Mouse (Mus musculus) forebrain, embryonic 13.5 days (tissue): ENCODE measurements around the gene Pdf. TPM values are rescaled to one million over a fixed set of nuclear protein-coding genes. Genes with fewer than 3 reads are reported as not detected.

Experiments used
- ATAC-seq: fragments of 200-750 bp; cut with Nextera tagmentation; 2 replicates; pipeline ENCODE4 v1.8.0; 2017
- H3K27ac ChIP-seq: fragments of 300-500 bp; sonication (generic); 2 replicates; pipeline ENCODE4 v1.5.1; 2015; ENCODE audit warnings: inconsistent platforms, mild to moderate bottlenecking, moderate library complexity
- H3K27me3 ChIP-seq: fragments of 300-500 bp; sonication (generic); 2 replicates; pipeline ENCODE4 v1.6.1; 2015; ENCODE audit warnings: mild to moderate bottlenecking, inconsistent platforms
- H3K36me3 ChIP-seq: fragments of 300-500 bp; sonication (generic); 2 replicates; pipeline ENCODE4 v1.6.1; 2015; ENCODE audit warnings: mild to moderate bottlenecking, inconsistent platforms; ENCODE audit not compliant: poor library complexity, severe bottlenecking
- H3K4me1 ChIP-seq: fragments of 300-500 bp; sonication (generic); 2 replicates; pipeline ENCODE4 v1.6.1; 2015; ENCODE audit warnings: inconsistent platforms
- H3K4me2 ChIP-seq: fragments of 300-500 bp; sonication (generic); 2 replicates; pipeline ENCODE4 v1.6.1; 2015; ENCODE audit warnings: inconsistent platforms, mild to moderate bottlenecking, moderate library complexity
- H3K4me3 ChIP-seq: fragments of 300-500 bp; sonication (generic); 2 replicates; pipeline ENCODE4 v1.5.1; 2015; ENCODE audit warnings: mild to moderate bottlenecking, inconsistent platforms
- H3K9ac ChIP-seq: fragments of 300-500 bp; sonication (generic); 2 replicates; pipeline ENCODE4 v1.6.1; 2015; ENCODE audit warnings: mild to moderate bottlenecking, inconsistent platforms
- H3K9me3 ChIP-seq: fragments of 300-500 bp; sonication (generic); replicated peaks from 2 replicates; pipeline ENCODE4 v1.6.1; 2016; ENCODE audit warnings: inconsistent platforms
- WGBS: fragments of 180-500 bp; shearing (Covaris S2); methylation state at CpG from one replicate; pipeline ENCODE4 v1.1.7; 2015; 5-methylcytosine and 5-hydroxymethylcytosine counted together
- polyA plus RNA-seq: library from polyadenylated mRNA; unstranded; fragments of >200 nt; fragmentation: Nextera tagmentation; extraction: Ambion mirVana; gene quantifications from 2 replicates; pipeline ENCODE4 v1.2.1, GENCODE M21; 2015

The Pdf gene
- polyA plus RNA-seq: 32.0 and 36.7 TPM in 2 replicates

DNA sequence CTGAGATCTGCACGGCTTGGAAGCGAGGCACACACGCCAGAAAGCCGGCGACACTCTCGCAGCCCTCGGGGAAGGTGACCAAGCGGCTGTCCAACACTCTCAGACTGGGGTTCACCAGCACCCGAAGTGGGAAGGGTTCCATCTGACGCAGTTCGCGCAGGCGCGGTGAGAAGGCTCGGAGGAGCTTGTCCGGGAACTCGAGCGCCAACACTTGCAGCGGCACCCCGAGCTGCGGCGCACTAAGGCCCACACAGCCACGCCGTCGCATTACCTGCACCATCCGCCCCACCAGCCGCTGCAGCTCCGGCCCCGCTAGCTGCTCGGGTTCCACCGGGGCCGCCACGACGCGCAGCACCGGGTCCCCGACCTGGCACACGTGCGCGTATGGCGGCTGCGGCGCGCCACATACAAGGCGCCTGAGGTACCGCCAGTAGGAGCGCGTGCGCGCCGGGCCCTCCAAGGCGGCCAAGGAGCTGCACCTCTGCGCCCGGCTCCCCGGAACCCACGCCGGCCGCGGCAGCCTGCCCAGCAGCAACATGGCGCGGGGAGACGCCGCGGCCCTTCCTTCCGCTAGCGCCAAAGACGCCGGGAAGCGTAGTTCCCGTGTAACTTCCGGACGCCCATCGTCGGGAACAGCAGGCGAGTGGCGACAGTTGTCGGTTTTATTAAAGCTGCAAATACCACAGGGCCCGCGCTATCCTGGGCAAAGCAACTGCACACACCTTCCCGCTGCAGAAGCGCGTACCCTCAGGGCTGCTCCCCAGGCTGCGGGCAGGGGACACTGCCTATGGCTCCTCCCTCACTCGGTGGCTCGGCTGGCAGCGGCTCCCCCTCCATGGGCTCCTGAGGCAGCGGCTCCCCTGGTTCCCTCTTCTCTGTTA, at the start of gene Pdf:
Gene Pdf (minus strand): TSS at position 554 of the 881 bp plus-strand sequence.
- H3K4me3 ChIP-seq: peak within 1 kb of the TSS; percentile 81
- ATAC-seq: peak; percentile 87
- peaks cover 83% of the 10 kb centered on the region for H3K36me3 ChIP-seq
- H3K27me3 ChIP-seq: no peaks in the 10 kb centered on the region
- peaks cover 26% of the 10 kb centered on the region for H3K4me1 ChIP-seq
- H3K27ac ChIP-seq: peak within 1 kb of the TSS; percentile 90
- no peaks in the 10 kb centered on the region for H3K9me3 ChIP-seq
- peak within 1 kb of the TSS; percentile 84 for H3K9ac ChIP-seq
- peak within 1 kb of the TSS; percentile 94 for H3K4me2 ChIP-seq
- under 1% methylated on average over 87 of the region's 87 CpGs for WGBS

DNA sequence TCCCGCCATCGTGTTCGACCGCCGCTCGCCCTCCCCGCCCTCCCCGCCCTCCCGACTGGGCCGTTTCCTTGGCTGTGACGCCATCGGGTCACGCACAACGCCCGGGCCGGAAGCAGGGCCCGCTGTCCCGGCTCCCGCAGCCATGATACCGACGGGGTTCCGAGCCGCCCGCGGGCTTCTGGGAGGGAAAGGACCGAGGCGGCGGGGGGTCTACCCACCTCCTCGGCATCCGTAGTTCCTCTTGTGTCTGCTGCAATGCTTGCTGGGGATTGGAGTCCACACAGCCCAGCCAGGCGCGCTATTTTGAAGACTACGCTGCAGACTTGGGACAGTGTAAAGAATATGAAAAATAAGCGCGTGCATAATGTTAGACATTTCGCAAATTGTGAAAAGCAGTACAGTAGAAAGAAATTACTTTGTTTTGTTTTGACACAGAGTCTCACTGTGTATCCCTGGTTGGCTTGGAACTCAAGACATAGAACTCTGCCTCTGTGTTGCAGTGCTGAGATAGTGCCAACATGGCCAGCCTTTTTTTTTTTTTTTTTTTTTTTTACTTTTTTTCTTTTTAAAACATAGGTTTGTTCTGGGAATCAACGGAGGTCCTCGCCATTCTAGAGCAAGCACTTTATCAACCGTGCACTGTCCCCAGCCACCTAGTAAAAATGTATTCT, 48.1 kb upstream of the Pdf start, which contains the start of gene Terf2:
Gene Terf2 (minus strand): TSS at position 182 of the 671 bp plus-strand sequence.
- peak within 1 kb of the TSS; percentile 89 for H3K9ac ChIP-seq
- H3K27me3 ChIP-seq: no peaks in the 10 kb centered on the region
- peak; percentile 98 for ATAC-seq
- H3K9me3 ChIP-seq: no peaks in the 10 kb centered on the region
- H3K4me3 ChIP-seq: peak within 1 kb of the TSS; percentile 91
- peaks cover 25% of the 10 kb centered on the region for H3K4me1 ChIP-seq
- peak within 1 kb of the TSS; percentile 85 for H3K27ac ChIP-seq
- peaks cover 26% of the 10 kb centered on the region for H3K36me3 ChIP-seq
- WGBS: 4% methylated on average over 39 of the region's 39 CpGs
- peak within 1 kb of the TSS; percentile 71 for H3K4me2 ChIP-seq

DNA sequence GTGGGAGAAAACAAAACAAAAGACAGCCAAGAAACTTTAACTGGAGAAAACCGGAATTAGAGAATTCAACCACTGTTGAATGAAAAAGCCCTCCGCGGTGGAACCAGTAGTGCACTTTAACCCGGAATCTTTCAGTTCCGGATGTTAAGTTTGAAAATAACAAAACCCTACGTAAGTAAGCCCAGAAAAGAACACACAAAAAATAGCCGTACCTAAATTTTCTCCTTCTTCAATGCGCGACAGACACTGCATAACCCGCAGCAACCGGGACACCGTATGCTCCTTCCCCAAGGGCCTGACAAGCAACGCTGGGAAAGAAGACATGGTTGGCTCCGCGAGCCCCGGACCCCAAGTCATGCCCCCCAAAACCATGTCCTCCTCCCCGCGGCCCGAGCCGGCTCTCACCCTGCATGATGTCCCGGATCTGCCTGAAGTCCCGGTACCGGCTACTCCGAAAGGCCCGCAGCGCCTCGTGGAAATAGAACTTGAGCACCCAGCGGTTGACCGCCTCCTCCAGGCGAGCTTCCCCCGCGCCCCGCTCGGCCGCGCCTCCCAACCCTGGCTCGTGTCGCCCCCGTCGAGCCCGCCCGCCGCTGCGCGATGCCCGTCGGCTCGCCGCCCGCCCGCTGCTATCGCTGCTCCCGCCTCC, 47.4 kb upstream of the Pdf start:
- peaks cover 25% of the 10 kb centered on the region for H3K4me1 ChIP-seq
- peak overlapping the region; percentile 85 for H3K27ac ChIP-seq
- peak overlapping the region; percentile 89 for H3K9ac ChIP-seq
- no peaks in the 10 kb centered on the region for H3K27me3 ChIP-seq
- peak overlapping the region; percentile 91 for H3K4me3 ChIP-seq
- H3K4me2 ChIP-seq: peak overlapping the region; percentile 71
- H3K9me3 ChIP-seq: no peaks in the 10 kb centered on the region
- H3K36me3 ChIP-seq: peaks cover 33% of the 10 kb centered on the region
- under 1% methylated on average over 32 of the region's 53 CpGs for WGBS
- ATAC-seq: no peak; the same call in none of the 2 replicates

DNA sequence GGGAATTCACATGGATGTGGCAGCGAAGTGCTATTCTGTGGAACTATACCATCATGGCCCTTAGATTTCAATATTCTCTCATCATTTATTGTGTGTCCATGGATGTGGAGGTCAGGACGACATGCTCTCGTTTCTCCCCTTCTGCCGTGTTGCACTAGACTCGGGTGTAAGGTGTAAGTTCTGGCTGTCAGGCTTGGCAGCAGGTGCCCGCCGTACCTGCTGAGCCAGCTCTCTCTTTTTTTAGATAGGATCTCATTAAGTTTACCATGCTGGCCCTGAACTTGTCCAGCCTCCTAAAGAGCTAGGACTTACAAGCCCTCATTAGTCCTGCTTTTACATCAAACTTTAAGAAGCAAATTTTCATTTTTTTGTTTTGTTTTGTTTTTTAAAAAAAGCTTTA, 42.1 kb upstream of the Pdf start:
- H3K9me3 ChIP-seq: no peaks in the 10 kb centered on the region
- no peak overlapping the region for H3K27ac ChIP-seq
- H3K27me3 ChIP-seq: no peaks in the 10 kb centered on the region
- ATAC-seq: no peak
- H3K36me3 ChIP-seq: peaks cover 77% of the 10 kb centered on the region
- H3K4me3 ChIP-seq: no peak overlapping the region
- 98% methylated on average over 7 of the region's 7 CpGs for WGBS
- H3K4me2 ChIP-seq: no peak overlapping the region
- peaks cover 24% of the 10 kb centered on the region for H3K4me1 ChIP-seq
- H3K9ac ChIP-seq: no peak overlapping the region

DNA sequence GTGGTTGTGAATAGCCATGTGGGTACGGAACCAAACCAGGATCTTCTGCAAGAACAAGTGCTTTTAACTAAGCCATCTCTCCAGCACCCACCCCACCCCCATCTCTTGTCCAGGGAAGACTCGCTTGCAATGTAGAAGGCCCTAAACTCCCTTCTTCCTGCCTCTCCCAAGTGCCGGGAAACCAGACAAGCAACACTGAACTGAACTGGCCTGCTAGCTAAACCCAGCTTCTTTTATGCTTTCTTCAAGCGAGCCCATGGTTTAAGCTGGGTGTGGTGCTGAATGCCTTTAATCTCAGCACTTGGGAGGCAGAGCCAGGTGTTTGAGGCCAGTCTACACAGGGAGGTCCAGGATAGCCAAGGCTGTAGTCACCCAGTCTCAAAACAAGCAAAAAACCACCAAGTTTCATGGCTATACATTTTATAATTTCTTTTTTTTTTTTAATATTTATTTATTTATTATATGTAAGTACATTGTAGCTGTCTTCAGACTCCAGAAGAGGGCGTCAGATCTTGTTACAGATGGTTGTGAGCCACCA, 40.2 kb upstream of the Pdf start:
- H3K4me3 ChIP-seq: no peak overlapping the region
- ATAC-seq: no peak
- no peaks in the 10 kb centered on the region for H3K9me3 ChIP-seq
- peaks cover 80% of the 10 kb centered on the region for H3K36me3 ChIP-seq
- H3K4me2 ChIP-seq: no peak overlapping the region
- no peak overlapping the region for H3K27ac ChIP-seq
- 0 out of 2 replicates have a peak, but pooled peaks cover 5% of the 10 kb centered on the region for H3K4me1 ChIP-seq
- H3K27me3 ChIP-seq: no peaks in the 10 kb centered on the region
- 94% methylated on average over 5 of the region's 5 CpGs for WGBS
- no peak overlapping the region for H3K9ac ChIP-seq

DNA sequence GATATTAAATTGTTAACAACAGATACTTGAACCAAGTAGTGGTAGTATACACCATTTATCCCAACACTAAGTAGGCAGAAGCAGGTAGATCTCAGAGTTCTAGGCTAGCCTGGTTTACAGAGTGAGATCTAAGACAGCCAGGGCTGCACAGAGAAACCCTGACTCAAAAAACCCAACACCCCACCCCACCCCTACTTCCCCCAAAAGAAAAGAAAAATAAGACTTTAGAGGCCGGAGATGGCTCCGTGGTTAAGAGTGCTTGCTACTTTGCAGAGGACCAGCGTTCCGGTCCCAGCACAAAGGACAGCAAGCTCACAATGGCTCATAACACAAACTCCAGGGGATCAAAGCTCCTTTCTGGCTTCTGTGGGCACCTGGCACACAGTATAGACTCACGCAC, 37.6 kb upstream of the Pdf start:
- Histone ChIP-seq H3K4me1 (no peaks in the 10 kb centered on the region), H3K27me3 (no peaks in the 10 kb centered on the region), H3K27ac (no peak overlapping the region), H3K4me2 (no peak overlapping the region), H3K36me3 (peaks cover 82% of the 10 kb centered on the region), H3K9ac (no peak overlapping the region), H3K9me3 (no peaks in the 10 kb centered on the region), H3K4me3 (no peak overlapping the region)
- ATAC-seq: no peak
- 100% methylated on average over 5 of the region's 5 CpGs for WGBS

DNA sequence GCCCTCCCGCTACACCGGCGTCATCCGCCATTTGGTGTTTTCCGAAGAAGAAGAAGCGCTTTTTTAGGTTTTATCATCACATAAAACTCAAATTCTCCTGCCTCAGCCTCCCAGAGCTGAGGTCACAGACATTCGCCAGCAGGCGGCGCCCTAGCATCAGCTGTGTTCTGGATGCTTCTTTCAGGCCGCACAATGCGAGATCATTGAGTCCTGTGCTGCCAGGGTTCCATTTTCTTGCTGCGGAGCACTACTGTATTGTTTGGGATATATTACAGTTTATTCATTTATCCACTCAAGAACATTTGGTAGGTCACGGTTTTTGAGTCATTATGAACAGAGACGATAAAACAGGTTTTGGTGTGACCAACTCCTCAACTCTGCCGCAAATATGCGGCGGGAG, 36.9 kb upstream of the Pdf start:
- Histone ChIP-seq H3K4me2 (no peak overlapping the region), H3K4me1 (no peaks in the 10 kb centered on the region), H3K27ac (no peak overlapping the region), H3K9me3 (no peaks in the 10 kb centered on the region), H3K9ac (no peak overlapping the region), H3K27me3 (no peaks in the 10 kb centered on the region), H3K36me3 (peaks cover 82% of the 10 kb centered on the region), H3K4me3 (no peak overlapping the region)
- 95% methylated on average over 17 of the region's 17 CpGs for WGBS
- ATAC-seq: no peak

DNA sequence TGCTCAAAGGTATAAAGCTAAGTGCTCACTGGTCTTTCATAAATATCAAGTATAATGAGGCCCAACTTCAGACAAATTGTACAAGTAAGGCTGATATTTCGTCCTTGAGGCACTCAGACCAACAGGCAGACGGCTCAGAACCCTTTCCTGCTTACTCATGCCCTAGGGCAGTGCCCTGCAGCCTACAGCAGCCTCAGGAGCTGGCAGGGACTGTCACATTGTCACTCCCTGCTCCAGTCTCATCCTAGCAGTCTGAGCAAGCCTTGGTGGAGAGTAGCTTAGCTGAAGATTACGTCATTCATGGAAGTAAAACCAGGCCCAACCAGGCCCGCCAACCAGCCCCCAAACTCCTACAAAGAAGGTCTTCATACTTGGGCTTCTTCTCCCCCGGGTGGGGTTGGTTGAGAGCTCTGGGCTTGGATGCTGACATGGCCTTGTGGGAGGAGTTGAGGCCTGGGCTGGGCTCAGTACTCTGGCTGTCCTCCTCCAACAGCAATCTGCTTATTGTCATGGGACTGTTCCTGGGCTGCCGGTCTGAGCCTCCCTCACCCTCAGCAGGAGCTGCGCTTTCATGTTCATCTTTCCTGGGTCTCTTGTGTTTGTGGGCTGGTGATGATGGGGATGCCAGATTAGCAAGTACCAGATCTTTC, 27.9 kb upstream of the Pdf start:
- no peak overlapping the region for H3K27ac ChIP-seq
- H3K36me3 ChIP-seq: peaks cover 96% of the 10 kb centered on the region
- no peak overlapping the region for H3K4me3 ChIP-seq
- no peaks in the 10 kb centered on the region for H3K9me3 ChIP-seq
- H3K9ac ChIP-seq: no peak overlapping the region
- no peak overlapping the region for H3K4me2 ChIP-seq
- no peaks in the 10 kb centered on the region for H3K4me1 ChIP-seq
- ATAC-seq: no peak
- 90% methylated on average over 7 of the region's 7 CpGs for WGBS
- H3K27me3 ChIP-seq: no peaks in the 10 kb centered on the region

DNA sequence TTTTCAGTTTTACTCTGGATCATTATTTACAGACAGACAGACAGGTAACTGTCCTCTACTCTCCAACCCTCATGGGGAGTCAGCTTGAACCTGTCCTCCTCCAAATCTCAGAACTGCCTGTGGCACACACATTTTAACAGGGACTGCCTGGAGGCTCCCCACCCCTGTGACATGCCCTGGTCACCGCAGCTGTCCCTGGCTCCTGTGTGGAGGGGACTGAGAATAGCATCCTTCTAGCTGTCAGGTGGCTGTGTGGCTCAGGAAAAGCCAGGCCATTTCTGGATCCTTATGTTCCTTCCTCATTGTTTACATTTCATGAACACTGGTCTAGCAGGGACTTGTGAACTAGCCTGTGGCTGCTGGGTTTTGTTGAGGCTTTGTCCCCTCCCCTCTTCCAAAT, 25.7 kb upstream of the Pdf start:
- WGBS: 100% methylated on average over 1 of the region's 1 CpGs
- H3K4me2 ChIP-seq: no peak overlapping the region
- no peaks in the 10 kb centered on the region for H3K27me3 ChIP-seq
- no peak overlapping the region for H3K9ac ChIP-seq
- H3K27ac ChIP-seq: no peak overlapping the region
- no peak overlapping the region for H3K4me3 ChIP-seq
- H3K4me1 ChIP-seq: no peaks in the 10 kb centered on the region
- ATAC-seq: no peak
- peaks cover 93% of the 10 kb centered on the region for H3K36me3 ChIP-seq
- no peaks in the 10 kb centered on the region for H3K9me3 ChIP-seq

DNA sequence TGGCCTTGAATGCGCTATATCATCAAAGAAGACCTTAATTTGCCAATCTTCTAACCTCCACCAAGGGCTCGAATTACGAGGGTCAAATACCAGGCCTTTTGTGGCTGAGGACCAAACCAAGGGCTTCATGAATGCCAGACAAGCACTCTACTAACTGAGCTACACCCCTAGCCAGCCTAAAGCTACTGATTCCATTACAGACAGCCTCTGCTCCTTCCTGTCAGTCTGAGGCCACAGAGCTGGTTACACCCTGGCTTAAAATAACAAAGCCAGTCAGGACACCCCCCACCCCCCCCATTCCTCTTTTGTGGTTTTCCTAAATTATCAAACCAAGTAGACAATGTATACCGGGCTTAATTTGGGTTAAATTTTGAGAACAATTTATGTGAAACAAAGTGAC, 25.3 kb upstream of the Pdf start:
- Histone ChIP-seq H3K4me2 (no peak overlapping the region), H3K4me1 (no peaks in the 10 kb centered on the region), H3K27ac (no peak overlapping the region), H3K9me3 (no peaks in the 10 kb centered on the region), H3K9ac (no peak overlapping the region), H3K36me3 (peaks cover 93% of the 10 kb centered on the region), H3K4me3 (no peak overlapping the region), H3K27me3 (no peaks in the 10 kb centered on the region)
- ATAC-seq: no peak
- 87% methylated on average over 4 of the region's 4 CpGs for WGBS
